Mouse (Mus musculus): Measurements from ENCODE around the gene Osbpl2.
"Not testable (repeated sequence)": the region's sequence is repeated elsewhere in the genome, so short reads cannot be mapped to it uniquely, and the experiment has no call there.

Osbpl2 gene

GRCm38 (mm10) chr2:180166869-180167268 is 47.8 kb downstream of the Osbpl2 start:
- no peak for DNase-seq

- DNase-seq, result no peak
These were observed 51.2 kb downstream of the Osbpl2 start for GRCm38 (mm10) chr2:180170151-180170805.

GRCm38 (mm10) chr2:180170806-180171521 is 51.9 kb downstream of the Osbpl2 start, which contains the start of gene Adrm1:
Adrm1 (plus strand) TSS chr2:180171485.
- peak; percentile 99 for DNase-seq

GRCm38 (mm10) chr2:180171522-180172070 is 52.5 kb downstream of the Osbpl2 start:
- no peak for DNase-seq

- no peak for DNase-seq
These were observed 53.0 kb downstream of the Osbpl2 start for GRCm38 (mm10) chr2:180172152-180172551.

GRCm38 (mm10) chr2:180173163-180173562 is 54.1 kb downstream of the Osbpl2 start:
- DNase-seq, result no peak

GRCm38 (mm10) chr2:180173711-180174110 is 54.6 kb downstream of the Osbpl2 start:
- not testable (repeated sequence) for DNase-seq

GRCm38 (mm10) chr2:180174121-180174520 is 55.0 kb downstream of the Osbpl2 start:
- no peak for DNase-seq

- no peak for DNase-seq
These were observed 56.6 kb downstream of the Osbpl2 start for GRCm38 (mm10) chr2:180175725-180176124.

GRCm38 (mm10) chr2:180181542-180181941 is 62.4 kb downstream of the Osbpl2 start:
- no peak for DNase-seq

GRCm38 (mm10) chr2:180184011-180184751 is 65.1 kb downstream of the Osbpl2 start:
- no peak for DNase-seq

GRCm38 (mm10) chr2:180184752-180185109 is 65.6 kb downstream of the Osbpl2 start:
- DNase-seq, result no peak

- DNase-seq, result no peak
These were observed 66.6 kb downstream of the Osbpl2 start for GRCm38 (mm10) chr2:180185686-180186085.

- DNase-seq, result no peak
These were observed 68.3 kb downstream of the Osbpl2 start for GRCm38 (mm10) chr2:180187362-180187761.

GRCm38 (mm10) chr2:180196610-180197322 is 77.7 kb downstream of the Osbpl2 start:
- no peak for DNase-seq

- no peak for DNase-seq
These were observed 78.4 kb downstream of the Osbpl2 start for GRCm38 (mm10) chr2:180197323-180198037.

GRCm38 (mm10) chr2:180198782-180199181 is 79.7 kb downstream of the Osbpl2 start:
- no peak for DNase-seq

GRCm38 (mm10) chr2:180200681-180201080 is 81.6 kb downstream of the Osbpl2 start:
- DNase-seq, result no peak

- no peak for DNase-seq
These were observed 82.2 kb downstream of the Osbpl2 start for GRCm38 (mm10) chr2:180201303-180201702.

GRCm38 (mm10) chr2:180202263-180202662 is 83.2 kb downstream of the Osbpl2 start:
- no peak for DNase-seq

- DNase-seq, result no peak
These were observed 83.7 kb downstream of the Osbpl2 start for GRCm38 (mm10) chr2:180202805-180203204.

- DNase-seq, result no peak
These were observed 85.4 kb downstream of the Osbpl2 start for GRCm38 (mm10) chr2:180204501-180204900.
